Mouse (Mus musculus): ENCODE results near the gene Egf.

DNA sequence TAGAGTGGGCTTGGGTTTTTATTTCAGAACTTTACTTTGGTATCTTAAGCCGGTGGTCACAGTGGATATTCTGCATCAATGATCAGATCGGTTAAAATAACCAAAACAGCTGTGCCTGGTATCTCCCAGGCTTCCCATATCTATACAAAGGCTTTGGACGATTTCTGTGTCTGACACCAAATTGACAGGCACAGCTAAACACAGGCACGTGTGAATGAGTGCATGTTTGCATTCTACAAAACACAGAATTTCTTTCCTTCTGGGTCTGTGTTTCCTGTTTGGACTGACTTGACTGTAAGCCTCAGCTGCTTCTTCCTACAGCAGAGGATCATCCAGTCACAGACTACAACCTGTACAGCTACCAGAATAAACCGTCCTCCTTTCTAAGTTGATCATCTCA is 115.4 kb downstream of the Egf start:
- no peak for TF ChIP-seq POLR2A (IDR thresholded peaks at IDR 0.05; ENCODE audit: borderline replicate concordance, extremely low read depth, low read depth, low read length)
- no peak for TF ChIP-seq CTCF (IDR thresholded peaks at IDR 0.05; ENCODE audit: insufficient read depth, low read length)
